8 mouse cellular contexts compared by ENCODE assay signal in genomic region chr10:63429380-63429779, GRCm38 (mm10). TPM values are rescaled to one million over a fixed set of nuclear protein-coding genes. Genes with fewer than 3 reads are reported as not detected.
DNase-seq lines count a peak whose midpoint lies in the region; ATAC-seq and TF ChIP-seq lines count a peak whose summit lies in the region.

No protein-coding gene starts in this region.

- peak; percentile 88 for ATAC-seq in erythroid progenitor cell, adult 5-6 weeks (replicated peaks; ENCODE audit: low FRiP score, poor library complexity, severe bottlenecking)
- ATAC-seq in heart, embryonic 12.5 days (ENCODE audit: insufficient number of reproducible peaks, low FRiP score) = peak; percentile 91
- peak; percentile 93 for ATAC-seq in kidney, postnatal 0 days (replicated peaks; ENCODE audit: low FRiP score, low read depth)
- ATAC-seq in liver, embryonic 11.5 days (replicated peaks; ENCODE audit: low FRiP score) = peak; percentile 88
- ATAC-seq in stomach, embryonic 14.5 days (ENCODE audit: insufficient number of reproducible peaks, insufficient read depth, low FRiP score, low read depth) = peak; percentile 91

- DNase-seq in CD4-positive helper T cell, adult 2 months (ENCODE audit: low read depth, low spot score) = peak; percentile 98
- peak; percentile 94 for DNase-seq in brain, embryonic 18.5 days (ENCODE audit: low read depth, low spot score)
- peak; percentile 95 for DNase-seq in kidney, postnatal 0 days (ENCODE audit: low spot score)
- peak; percentile 100 for DNase-seq in liver, embryonic 11.5 days (ENCODE audit: low spot score)
- DNase-seq in naive thymus-derived CD4-positive, alpha-beta T cell, adult 2 months (ENCODE audit: low read depth) = peak; percentile 100

- H3K9ac ChIP-seq in heart, embryonic 12.5 days = peak overlapping the region; percentile 75
- H3K9ac ChIP-seq in kidney, postnatal 0 days (ENCODE audit: low read depth, low read length) = peak overlapping the region; percentile 68
- peak overlapping the region; percentile 87 for H3K9ac ChIP-seq in liver, embryonic 11.5 days (ENCODE audit: low read depth, low read length)
- peak overlapping the region; percentile 11; the same call in 1 of the 2 replicates for H3K9ac ChIP-seq in stomach, embryonic 14.5 days (replicated peaks; ENCODE audit: low read depth, low read length)

- H3K9me3 ChIP-seq in heart, embryonic 12.5 days (replicated peaks) = no peaks in the 10 kb centered on the region
- no peaks in the 10 kb centered on the region for H3K9me3 ChIP-seq in kidney, postnatal 0 days (replicated peaks; ENCODE audit: low read length)
- no peaks in the 10 kb centered on the region for H3K9me3 ChIP-seq in liver, embryonic 11.5 days (ENCODE audit: control insufficient read depth, low read length)
- H3K9me3 ChIP-seq in stomach, embryonic 14.5 days (ENCODE audit: control insufficient read depth, low read depth, low read length) = no peaks in the 10 kb centered on the region

- H3K4me2 ChIP-seq in heart, embryonic 12.5 days = peak overlapping the region; percentile 69
- peak overlapping the region; percentile 60 for H3K4me2 ChIP-seq in kidney, postnatal 0 days (ENCODE audit: low read length)
- peak overlapping the region; percentile 90 for H3K4me2 ChIP-seq in liver, embryonic 11.5 days
- peak overlapping the region; percentile 53 for H3K4me2 ChIP-seq in stomach, embryonic 14.5 days (replicated peaks; ENCODE audit: low read depth, low read length)

- H3K27ac ChIP-seq in heart, embryonic 12.5 days (ENCODE audit: poor library complexity, severe bottlenecking) = peak overlapping the region; percentile 69
- peak overlapping the region; percentile 81 for H3K27ac ChIP-seq in kidney, postnatal 0 days
- H3K27ac ChIP-seq in liver, embryonic 11.5 days (ENCODE audit: low read depth, low read length) = peak overlapping the region; percentile 79
- peak overlapping the region; percentile 48 for H3K27ac ChIP-seq in stomach, embryonic 14.5 days (ENCODE audit: low read length)

- TF ChIP-seq CTCF in kidney, postnatal 0 days (IDR thresholded peaks at IDR 0.05; ENCODE audit: low read depth) = no peak

- no peaks in the 10 kb centered on the region for H3K36me3 ChIP-seq in heart, embryonic 12.5 days
- H3K36me3 ChIP-seq in kidney, postnatal 0 days (ENCODE audit: insufficient read depth, low read length) = no peaks in the 10 kb centered on the region
- no peaks in the 10 kb centered on the region for H3K36me3 ChIP-seq in liver, embryonic 11.5 days (ENCODE audit: control insufficient read depth, insufficient read depth, low read length)
- no peaks in the 10 kb centered on the region for H3K36me3 ChIP-seq in stomach, embryonic 14.5 days (ENCODE audit: control insufficient read depth, insufficient read depth, low read length)

- no peaks in the 10 kb centered on the region for H3K27me3 ChIP-seq in heart, embryonic 12.5 days (replicated peaks)
- no peaks in the 10 kb centered on the region for H3K27me3 ChIP-seq in kidney, postnatal 0 days (ENCODE audit: insufficient read depth, low read length)
- no peaks in the 10 kb centered on the region for H3K27me3 ChIP-seq in liver, embryonic 11.5 days (replicated peaks; ENCODE audit: control insufficient read depth, insufficient read depth, low read length)
- no peaks in the 10 kb centered on the region for H3K27me3 ChIP-seq in stomach, embryonic 14.5 days (ENCODE audit: control insufficient read depth, insufficient read depth, low read length)

- under 1% methylated on average over 34 of the region's 34 CpGs for WGBS in heart, embryonic 12.5 days
- under 1% methylated on average over 34 of the region's 34 CpGs for WGBS in kidney, postnatal 0 days
- WGBS in liver, embryonic 11.5 days = under 1% methylated on average over 34 of the region's 34 CpGs
- WGBS in stomach, embryonic 14.5 days = under 1% methylated on average over 34 of the region's 34 CpGs

- H3K4me3 ChIP-seq in heart, embryonic 12.5 days = peak overlapping the region; percentile 66
- peak overlapping the region; percentile 72 for H3K4me3 ChIP-seq in kidney, postnatal 0 days (replicated peaks; ENCODE audit: low read depth, low read length)
- H3K4me3 ChIP-seq in liver, embryonic 11.5 days (ENCODE audit: low read depth, low read length) = peak overlapping the region; percentile 82
- H3K4me3 ChIP-seq in stomach, embryonic 14.5 days (ENCODE audit: low read depth, low read length) = peak overlapping the region; percentile 54

- H3K4me1 ChIP-seq in heart, embryonic 12.5 days (replicated peaks) = no peaks in the 10 kb centered on the region
- no peaks in the 10 kb centered on the region for H3K4me1 ChIP-seq in kidney, postnatal 0 days (replicated peaks; ENCODE audit: insufficient read depth, low read length)
- H3K4me1 ChIP-seq in liver, embryonic 11.5 days (replicated peaks; ENCODE audit: control insufficient read depth, insufficient read depth, low read length) = peaks cover 4% of the 10 kb centered on the region; the same call in 1 of the 2 replicates
- no peaks in the 10 kb centered on the region for H3K4me1 ChIP-seq in stomach, embryonic 14.5 days (ENCODE audit: control insufficient read depth, insufficient read depth, low read length)

RNA-seq across cellular contexts. Expression of gene Ctnna3, which starts 0.5 kb away (rescaled TPM):
- total RNA-seq in erythroid progenitor cell, adult 5-6 weeks (2015; ENCODE audit: low replicate concordance) = not detected in 2 replicates
- 0.51 TPM in 1 of 2 replicates, not detected in the other for total RNA-seq in erythroid progenitor cell, adult 5-6 weeks (2017; ENCODE audit: low replicate concordance)
- 24.0 and 27.3 TPM in 2 replicates for polyA plus RNA-seq in heart, embryonic 12.5 days (2016; fragmentation: Nextera tagmentation; extraction: Ambion mirVana)
- polyA plus RNA-seq in kidney, postnatal 0 days (2015; fragmentation: Nextera tagmentation; extraction: Ambion mirVana) = 0.32 and 0.46 TPM in 2 replicates
- polyA plus RNA-seq in liver, embryonic 11.5 days (2014; fragmentation: Nextera tagmentation; extraction: Ambion mirVana) = 0.30 and 0.40 TPM in 2 replicates
- polyA plus RNA-seq in stomach, embryonic 14.5 days (2014; fragmentation: Nextera tagmentation; extraction: Ambion mirVana) = 0.78 and 0.83 TPM in 2 replicates

RNA-seq across cellular contexts. Expression of gene Gm7075, which starts 7.8 kb away (rescaled TPM):
- 14.3 TPM in 1 of 2 replicates, not detected in the other for total RNA-seq in erythroid progenitor cell, adult 5-6 weeks (2015; ENCODE audit: low replicate concordance)
- total RNA-seq in erythroid progenitor cell, adult 5-6 weeks (2017; ENCODE audit: low replicate concordance) = 5.5 TPM in 1 of 2 replicates, not detected in the other
- 0.53 TPM in 1 of 2 replicates, not detected in the other for polyA plus RNA-seq in heart, embryonic 12.5 days (2016; fragmentation: Nextera tagmentation; extraction: Ambion mirVana)
- not detected in 2 replicates for polyA plus RNA-seq in kidney, postnatal 0 days (2015; fragmentation: Nextera tagmentation; extraction: Ambion mirVana)
- not detected in 2 replicates for polyA plus RNA-seq in liver, embryonic 11.5 days (2014; fragmentation: Nextera tagmentation; extraction: Ambion mirVana)
- not detected in 2 replicates for polyA plus RNA-seq in stomach, embryonic 14.5 days (2014; fragmentation: Nextera tagmentation; extraction: Ambion mirVana)

RNA-seq across cellular contexts. Expression of gene Dnajc12, which starts 47.1 kb away (rescaled TPM):
- 0.36 TPM in 1 of 2 replicates, not detected in the other for total RNA-seq in erythroid progenitor cell, adult 5-6 weeks (2015; ENCODE audit: low replicate concordance)
- 3.3 TPM in 1 of 2 replicates, not detected in the other for total RNA-seq in erythroid progenitor cell, adult 5-6 weeks (2017; ENCODE audit: low replicate concordance)
- 7.7 and 8.2 TPM in 2 replicates for polyA plus RNA-seq in heart, embryonic 12.5 days (2016; fragmentation: Nextera tagmentation; extraction: Ambion mirVana)
- polyA plus RNA-seq in kidney, postnatal 0 days (2015; fragmentation: Nextera tagmentation; extraction: Ambion mirVana) = 18.4 and 19.9 TPM in 2 replicates
- 18.7 and 19.5 TPM in 2 replicates for polyA plus RNA-seq in liver, embryonic 11.5 days (2014; fragmentation: Nextera tagmentation; extraction: Ambion mirVana)
- polyA plus RNA-seq in stomach, embryonic 14.5 days (2014; fragmentation: Nextera tagmentation; extraction: Ambion mirVana) = 8.7 and 10.0 TPM in 2 replicates

RNA-seq across cellular contexts. Expression of gene Sirt1, which starts 47.9 kb away (rescaled TPM):
- 39.8 and 41.1 TPM in 2 replicates for total RNA-seq in erythroid progenitor cell, adult 5-6 weeks (2015; ENCODE audit: low replicate concordance)
- total RNA-seq in erythroid progenitor cell, adult 5-6 weeks (2017; ENCODE audit: low replicate concordance) = 42.1 and 49.1 TPM in 2 replicates
- polyA plus RNA-seq in heart, embryonic 12.5 days (2016; fragmentation: Nextera tagmentation; extraction: Ambion mirVana) = 4.7 and 4.8 TPM in 2 replicates
- polyA plus RNA-seq in kidney, postnatal 0 days (2015; fragmentation: Nextera tagmentation; extraction: Ambion mirVana) = 5.8 and 6.7 TPM in 2 replicates
- polyA plus RNA-seq in liver, embryonic 11.5 days (2014; fragmentation: Nextera tagmentation; extraction: Ambion mirVana) = 7.0 and 7.9 TPM in 2 replicates
- polyA plus RNA-seq in stomach, embryonic 14.5 days (2014; fragmentation: Nextera tagmentation; extraction: Ambion mirVana) = 8.1 and 8.6 TPM in 2 replicates

Comparison
In these comparisons a context has a peak if more than half of its experiments do, and no peak if none do; other contexts are left out.
1. Peak in every context shown above with its lines: DNase-seq, ATAC-seq, H3K4me3 ChIP-seq and H3K27ac ChIP-seq.
2. H3K9ac ChIP-seq: peak in every context shown above with its lines; median percentile 87 in liver, embryonic 11.5 days; 75 in heart, embryonic 12.5 days; 68 in kidney, postnatal 0 days; 11 in stomach, embryonic 14.5 days.
3. RNA of gene Ctnna3, which starts 0.5 kb away (polyA plus RNA-seq): 24.0 to 27.3 TPM in heart, embryonic 12.5 days; 0.78 to 0.83 TPM in stomach, embryonic 14.5 days, 0.30 to 0.40 TPM in liver, embryonic 11.5 days and 0.32 to 0.46 TPM in kidney, postnatal 0 days; every median in the first group is over 10 times any median in the second.